17 mouse cellular contexts compared by ENCODE assay signal in genomic region chr2:3141804-3142203, GRCm38 (mm10). TPM values are rescaled to one million over a fixed set of nuclear protein-coding genes. Genes with fewer than 3 reads are reported as not detected.
"Had no signal": no experiment of that assay in that cellular context is flagged by ENCODE, and none has a peak within 500 bp of the region (broad histone marks: within the 10 kb centered on the region; RNA-seq: fewer than 3 reads in every experiment).

No protein-coding gene starts in this region.

- H3K9ac ChIP-seq: limb, embryonic 15.5 days; liver, embryonic 12.5 days; midbrain, embryonic 15.5 days; neural tube, embryonic 12.5 days had no signal

- H3K27ac ChIP-seq: limb, embryonic 15.5 days; liver, embryonic 12.5 days; midbrain, embryonic 15.5 days; neural tube, embryonic 12.5 days had no signal

- H3K27me3 ChIP-seq: limb, embryonic 15.5 days; liver, embryonic 12.5 days; midbrain, embryonic 15.5 days; neural tube, embryonic 12.5 days had no signal

- H3K4me3 ChIP-seq: limb, embryonic 15.5 days; liver, embryonic 12.5 days; midbrain, embryonic 15.5 days; neural tube, embryonic 12.5 days had no signal

- H3K36me3 ChIP-seq: limb, embryonic 15.5 days; liver, embryonic 12.5 days; midbrain, embryonic 15.5 days; neural tube, embryonic 12.5 days had no signal

- DNase-seq: kidney, adult 11 months; kidney, adult 9 months; kidney, postnatal 10 days; kidney, postnatal 4 days; layer of hippocampus, postnatal 36 days; lung, adult 18-20 months; retina, postnatal 1 day; right cerebral cortex, postnatal 4 days; spleen, adult 18-20 months; thymus, postnatal 36 days had no signal

- ATAC-seq: liver, embryonic 12.5 days; midbrain, embryonic 15.5 days had no signal

- H3K9me3 ChIP-seq: limb, embryonic 15.5 days; liver, embryonic 12.5 days; midbrain, embryonic 15.5 days; neural tube, embryonic 12.5 days had no signal

- H3K4me2 ChIP-seq: limb, embryonic 15.5 days; liver, embryonic 12.5 days; midbrain, embryonic 11.5 days; midbrain, embryonic 15.5 days; neural tube, embryonic 12.5 days had no signal

RNA-seq across cellular contexts. Expression of gene Fam171a1, which starts 27.8 kb away (rescaled TPM):
- total RNA-seq: monocyte, adult 5-6 weeks; neutrophil, adult 5-6 weeks had no signal
